Mouse (Mus musculus) ovary, postnatal 10 days (tissue): ENCODE measurements at regions not wholly inside any gene's neighbourhood (a gene's known extent, or its start where the extent isn't known, plus 50 kb on each side); places are given as distances from the start of the nearest gene placed in this dataset.

ENCODE experiments used
- DNase-seq: peaks from one replicate; pipeline ENCODE4 v3.0.0; 2022; ENCODE audit warnings: low spot score

GRCm38 (mm10) chr12:12622712-12623292 lies 318.9 kb downstream of the Mycn start:
- peak; percentile 43 for DNase-seq

DNA sequence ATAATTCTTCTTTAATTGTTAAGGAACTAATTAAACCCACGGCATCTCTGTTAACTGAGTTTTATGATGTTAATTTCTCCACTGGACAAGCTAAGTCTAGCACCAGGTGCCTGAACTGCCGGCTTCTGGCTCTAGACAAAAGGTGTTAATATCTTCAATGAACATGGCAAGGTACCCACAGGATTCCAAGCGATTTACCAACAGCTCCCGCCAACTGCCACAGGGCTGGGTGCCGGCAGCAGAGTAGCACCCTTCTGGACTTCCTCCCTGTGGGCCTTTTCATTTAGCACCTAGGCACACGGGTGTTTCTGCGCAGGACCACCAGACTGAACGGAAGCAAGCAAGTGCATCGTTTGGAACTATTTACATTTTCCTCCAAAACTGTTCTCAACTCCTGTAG lies 320.2 kb downstream of the Mycn start:
- no peak for DNase-seq

DNA sequence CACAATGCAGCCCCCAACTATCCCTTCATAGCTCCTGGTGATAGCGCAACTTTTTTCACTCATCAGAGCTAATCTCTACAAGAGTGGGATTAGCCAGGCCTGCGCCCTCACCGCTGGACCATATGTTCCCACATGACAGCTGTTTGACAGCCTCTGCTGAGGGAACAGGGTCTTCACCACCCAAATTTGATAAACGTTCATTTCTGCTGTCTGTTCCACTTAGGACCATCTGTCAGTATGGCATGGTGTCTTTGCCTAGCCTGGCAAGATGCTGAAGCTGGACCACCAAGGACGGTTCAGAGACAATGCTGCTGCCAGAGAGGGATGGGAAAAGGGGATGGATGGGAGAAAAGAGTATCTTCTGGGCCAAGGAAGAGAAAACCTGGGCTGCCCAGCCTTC lies 321.4 kb downstream of the Mycn start:
- no peak for DNase-seq

GRCm38 (mm10) chr12:12619431-12619830 lies 322.3 kb downstream of the Mycn start:
- no peak for DNase-seq

DNA sequence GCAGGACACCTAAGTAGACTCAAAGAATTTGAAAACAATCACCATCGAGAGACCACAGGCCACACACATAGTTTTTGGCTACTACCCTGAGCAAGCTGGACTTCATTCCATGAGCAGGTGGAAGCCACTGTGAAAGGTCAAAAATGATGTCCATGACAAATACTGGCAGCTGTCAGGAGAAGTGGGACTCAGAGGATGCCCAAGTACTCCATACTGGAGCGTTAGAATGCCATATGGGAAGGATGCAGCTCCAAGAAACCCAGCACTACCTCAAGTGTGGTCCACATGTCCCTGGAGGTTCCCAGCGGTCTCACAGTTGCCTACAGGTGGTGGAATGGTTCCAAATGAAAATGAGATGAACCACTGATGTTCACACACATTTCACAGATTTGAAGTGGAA lies 329.2 kb downstream of the Mycn start:
- no peak for DNase-seq

GRCm38 (mm10) chr12:12610861-12611260 lies 330.9 kb downstream of the Mycn start:
- DNase-seq, result no peak

DNA sequence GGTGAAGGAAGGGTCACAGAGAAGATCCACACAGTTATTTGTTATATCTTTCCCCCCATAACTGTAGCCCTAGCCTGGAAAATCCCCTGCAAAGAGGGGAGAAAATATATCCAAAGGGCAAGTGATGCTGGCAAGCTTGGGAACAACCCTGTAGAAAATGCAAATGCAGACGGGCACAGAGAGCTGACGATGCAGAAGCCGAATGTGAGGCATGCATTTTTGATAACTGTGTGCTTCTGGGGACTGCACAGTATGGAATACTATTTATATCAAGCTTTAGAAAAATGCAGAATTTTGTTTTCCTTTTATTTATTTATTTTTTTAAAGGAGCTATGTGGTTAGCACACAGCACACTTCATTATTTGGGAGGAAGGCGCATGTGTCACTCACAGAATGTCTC lies 333.7 kb downstream of the Mycn start:
- DNase-seq, result no peak

DNA sequence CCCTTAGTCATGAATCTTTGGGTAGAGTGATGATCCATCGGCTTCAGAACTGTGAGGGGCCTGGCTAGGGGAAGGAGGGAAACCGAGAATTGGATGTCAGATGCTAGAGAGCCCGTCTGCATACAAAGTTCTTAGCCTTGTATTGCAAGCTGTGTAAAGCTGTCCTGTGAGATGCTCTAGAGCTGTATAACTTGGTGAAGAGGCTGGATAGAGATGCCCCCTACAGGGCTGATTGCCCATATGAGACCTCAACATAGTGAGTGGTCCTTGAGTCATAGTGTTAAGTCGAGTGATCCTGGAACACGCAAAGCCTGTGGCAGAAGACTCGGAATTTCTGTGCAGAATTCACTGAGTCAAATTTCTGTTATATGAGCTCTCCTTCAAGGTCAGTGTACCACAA lies 334.8 kb downstream of the Mycn start:
- no peak for DNase-seq

DNA sequence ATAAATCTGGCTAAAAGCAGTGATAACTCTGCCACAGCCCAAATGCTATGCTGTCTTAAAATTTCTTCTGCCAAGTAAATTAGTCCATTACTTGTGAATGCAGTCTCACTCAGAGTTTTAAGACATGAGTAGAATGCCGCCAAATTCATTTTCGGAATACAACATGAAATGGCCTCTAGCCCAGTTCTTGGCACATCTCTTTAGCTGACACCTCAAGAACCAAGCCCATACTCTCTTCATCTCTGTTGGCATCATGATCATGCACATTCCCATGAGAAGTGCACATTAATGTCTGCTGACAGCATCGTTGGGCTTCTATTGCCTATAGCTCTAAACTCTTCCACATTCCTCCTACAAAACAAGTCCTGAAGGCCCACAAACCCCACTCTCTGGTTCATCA lies 336.2 kb downstream of the Mycn start:
- no peak for DNase-seq

- no peak for DNase-seq
These were observed 339.4 kb downstream of the Fam49a start for GRCm38 (mm10) chr12:12601362-12601761.

DNA sequence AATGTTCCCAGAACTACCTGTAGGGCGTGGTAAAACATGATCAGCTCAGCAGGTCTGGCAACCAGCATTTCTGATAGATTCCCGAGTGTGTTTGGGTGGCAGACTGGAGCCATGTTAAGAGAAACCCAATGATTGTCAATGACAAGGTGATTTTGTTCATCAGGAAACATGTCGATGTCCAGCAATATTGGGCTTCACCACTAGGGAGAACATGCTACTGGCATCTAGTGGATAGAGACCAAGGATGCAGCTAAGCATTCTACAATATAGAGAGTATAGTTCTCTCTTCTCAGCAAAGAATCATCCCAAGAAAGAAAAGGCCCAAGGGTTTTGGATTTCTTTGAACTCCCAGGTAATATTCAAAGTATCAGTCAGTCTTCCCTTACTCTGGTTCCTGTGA lies 333.5 kb downstream of the Fam49a start:
- DNase-seq, result no peak

GRCm38 (mm10) chr12:12594567-12594966 lies 332.6 kb downstream of the Fam49a start:
- no peak for DNase-seq

DNA sequence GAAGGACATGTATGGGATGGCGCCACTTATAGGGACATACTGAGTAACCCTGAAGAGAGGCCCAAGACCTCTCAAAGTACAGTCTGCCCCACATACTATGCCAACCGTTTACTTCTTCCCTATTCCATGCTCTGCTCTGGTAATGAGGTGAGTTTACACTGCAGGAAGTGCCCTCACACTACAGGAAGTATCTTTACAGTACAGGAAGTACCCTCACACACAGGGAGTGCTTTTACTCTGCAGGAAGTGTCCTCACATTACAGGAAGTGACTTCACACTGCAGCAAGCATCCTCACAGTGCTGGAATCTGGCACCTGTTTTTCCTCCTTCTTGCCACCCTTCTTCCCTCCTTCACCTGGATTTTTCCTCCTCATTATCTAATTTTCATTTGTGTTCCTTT lies 331.4 kb downstream of the Fam49a start:
- no peak for DNase-seq

DNA sequence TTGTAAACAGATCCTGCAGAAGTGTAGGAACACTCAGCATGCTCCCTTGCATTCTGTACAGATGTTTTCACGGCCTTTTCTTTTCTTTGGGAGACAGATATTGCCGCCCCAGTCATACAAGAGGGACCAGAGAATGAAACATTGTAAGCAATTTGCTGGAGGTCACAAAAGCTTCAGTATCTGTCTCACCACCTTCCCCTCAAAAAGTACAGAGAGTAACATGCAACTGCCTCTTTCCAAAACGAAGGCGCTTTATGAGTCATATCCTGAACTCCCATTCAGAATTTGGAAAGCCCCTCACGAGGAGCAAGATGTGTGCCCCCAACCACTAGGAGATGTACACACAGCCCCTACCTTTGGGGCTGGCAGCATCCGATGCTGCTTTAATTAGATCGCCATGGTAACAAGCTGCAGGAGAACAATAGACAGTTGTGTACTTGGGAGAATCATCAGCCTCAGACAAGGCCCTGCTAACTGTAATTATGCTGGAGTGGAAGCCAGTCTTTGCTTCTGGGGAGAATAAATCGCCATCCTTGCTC lies 328.9 kb downstream of the Fam49a start:
- no peak for DNase-seq

DNA sequence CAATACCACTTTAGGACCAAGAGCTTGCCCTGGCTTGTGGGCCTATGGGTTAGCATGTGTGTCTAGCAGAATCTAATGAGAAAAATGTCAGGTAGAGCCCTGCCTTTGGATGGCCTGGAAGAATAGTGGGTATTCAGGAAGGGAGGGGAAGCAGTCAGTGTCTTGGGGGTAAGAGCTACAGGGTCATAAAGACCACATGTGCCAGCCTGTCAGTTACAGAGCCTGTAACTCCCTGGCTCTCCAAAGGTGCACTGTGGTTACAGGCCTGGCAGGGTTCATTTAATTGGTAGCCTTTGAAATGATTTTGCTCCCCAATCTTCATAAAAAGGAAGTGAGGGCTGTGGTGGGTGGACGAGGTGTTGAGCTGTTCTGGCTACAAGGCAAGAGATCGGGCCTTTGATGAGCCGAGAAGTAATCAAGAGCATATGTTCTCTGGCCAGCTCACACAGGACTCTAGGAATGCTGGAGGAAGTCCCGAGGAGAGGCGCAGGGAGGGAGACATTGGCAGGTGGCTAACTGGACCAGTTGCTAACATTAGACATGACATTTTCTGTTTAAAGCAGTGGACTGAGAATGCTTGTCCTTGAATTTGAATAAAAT lies 326.9 kb downstream of the Fam49a start:
- no peak for DNase-seq

GRCm38 (mm10) chr12:12586436-12586835 lies 324.5 kb downstream of the Fam49a start:
- DNase-seq, result no peak

- no peak for DNase-seq
These were observed 319.6 kb downstream of the Fam49a start for GRCm38 (mm10) chr12:12581271-12582186.

- DNase-seq, result no peak
These were observed 318.8 kb downstream of the Fam49a start for GRCm38 (mm10) chr12:12580763-12581178.

DNA sequence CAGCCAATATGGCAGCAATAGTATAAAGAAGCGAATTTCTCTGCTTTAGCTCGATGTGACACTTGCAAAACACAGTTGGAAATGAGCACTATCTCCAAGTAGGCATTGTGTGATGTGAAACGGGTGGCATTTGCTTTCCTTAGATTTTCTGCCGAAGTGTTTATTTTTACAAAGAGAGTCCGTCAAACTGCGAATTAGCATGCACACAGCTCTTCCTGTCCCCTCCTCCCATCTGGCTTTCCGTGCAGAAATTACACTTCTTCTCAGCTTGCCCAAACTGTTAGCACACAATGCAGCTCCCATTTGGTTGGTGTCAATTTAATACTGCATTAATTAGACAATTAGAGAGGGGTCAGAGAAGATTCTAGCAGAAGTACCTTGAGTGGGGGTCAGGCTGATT lies 316.3 kb downstream of the Fam49a start:
- DNase-seq, result no peak

DNA sequence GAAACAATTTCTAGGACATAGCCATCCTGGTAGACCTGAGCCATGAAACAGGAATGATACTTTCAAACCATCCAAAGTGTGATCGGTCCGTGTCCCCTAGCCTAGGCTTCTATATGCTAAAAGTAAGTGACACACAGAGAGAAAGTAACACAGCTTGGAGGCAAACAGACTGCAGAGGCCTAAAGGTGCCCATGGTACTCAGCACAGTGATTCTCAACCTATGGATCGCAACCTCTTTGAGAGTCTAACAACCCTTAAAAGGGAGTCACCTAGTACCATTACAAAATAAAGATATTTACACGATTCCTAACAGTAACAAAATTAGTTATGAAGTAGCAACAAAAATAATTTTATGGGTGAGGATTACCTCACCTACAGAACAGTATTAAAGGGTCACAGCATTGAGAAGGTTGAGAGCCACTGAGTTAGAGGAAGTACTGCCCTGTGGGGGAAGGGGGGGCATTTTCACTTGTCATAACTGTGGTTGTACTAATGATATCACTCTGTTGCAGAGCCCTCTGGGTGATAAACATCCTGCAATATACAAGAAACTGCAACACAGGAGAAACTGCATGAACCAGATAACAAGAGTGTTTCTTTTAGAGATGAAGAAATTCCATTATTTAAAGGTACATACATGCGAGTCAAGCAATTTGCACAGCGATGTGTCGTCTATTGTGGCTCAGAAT lies 308.8 kb downstream of the Fam49a start:
- no peak for DNase-seq

DNA sequence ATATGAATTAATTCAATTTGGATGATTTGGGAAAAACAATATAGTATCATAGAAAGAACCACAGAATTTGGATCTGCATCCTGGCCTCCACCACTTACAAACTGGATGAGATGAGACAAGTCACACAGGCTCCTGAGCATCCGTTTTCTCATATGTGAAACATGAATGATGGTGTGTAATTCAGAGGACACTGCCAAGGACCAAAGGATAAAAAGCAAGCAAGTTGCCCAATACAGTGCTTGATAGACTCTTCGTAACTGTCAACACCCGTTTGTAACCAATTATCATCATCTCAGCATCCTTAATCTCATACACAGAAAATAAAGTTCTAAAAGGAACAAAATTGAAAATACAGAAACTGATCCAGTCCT lies 305.8 kb downstream of the Fam49a start:
- no peak for DNase-seq

DNA sequence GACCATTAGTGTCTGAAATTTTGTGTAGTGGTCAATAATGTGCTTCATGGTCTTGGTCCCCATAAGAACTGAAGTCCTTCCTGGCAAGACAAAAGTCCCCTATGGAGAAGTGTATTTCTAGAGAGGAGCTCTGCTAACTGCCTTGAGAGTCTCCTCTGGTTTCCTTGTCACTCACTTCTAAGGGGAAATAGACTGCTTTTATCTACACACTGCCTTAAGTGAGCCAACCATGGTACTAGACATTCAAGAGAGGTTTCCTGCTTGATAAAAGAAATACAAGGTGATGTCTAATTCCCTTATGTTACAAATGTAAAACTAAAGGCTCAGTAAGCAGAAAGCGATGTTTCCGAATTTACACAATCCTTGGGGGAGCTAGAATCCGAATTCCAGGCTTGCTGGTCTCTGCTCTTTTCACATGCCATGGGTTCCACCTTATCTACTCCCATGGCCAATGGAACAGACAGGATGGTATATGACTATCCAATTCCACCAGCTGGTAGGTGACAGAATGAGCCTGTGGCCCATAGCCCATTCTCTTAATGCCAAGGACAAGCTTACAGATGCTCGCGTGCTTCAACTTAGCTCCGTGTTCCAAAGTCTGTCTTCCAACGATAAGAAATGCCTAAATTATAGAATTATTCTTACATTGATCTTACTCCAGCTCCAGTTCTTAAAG lies 305.3 kb downstream of the Fam49a start:
- DNase-seq, result no peak
